Mouse (Mus musculus): Measurements from ENCODE around the gene Zbtb1. TPM values are rescaled to one million over a fixed set of nuclear protein-coding genes. Genes with fewer than 3 reads are reported as not detected.
A peak's percentile ranks its signal among the peaks of the same experiment; 100 is the strongest.

The Zbtb1 gene
- polyA plus RNA-seq, 1 experiment from 2014 or later: 3.1 TPM

GRCm38 (mm10) chr12:76341080-76341479, 29.0 kb upstream of the Zbtb1 start:
- no peak for ATAC-seq
- Histone ChIP-seq H3K27ac (ENCODE audit: low read length) (no peak overlapping the region), H3K4me2 (ENCODE audit: low read length) (no peak overlapping the region), H3K9me3 (replicated peaks; ENCODE audit: control insufficient read depth, low read length, poor library complexity, severe bottlenecking) (no peaks in the 10 kb centered on the region), H3K36me3 (ENCODE audit: control insufficient read depth, insufficient read depth, low read length) (peaks cover 3% of the 10 kb centered on the region; the same call in 1 of the 2 replicates), H3K27me3 (ENCODE audit: control insufficient read depth, insufficient read depth, low read depth, low read length) (no peaks in the 10 kb centered on the region), H3K4me3 (ENCODE audit: low read depth, low read length) (no peak overlapping the region), H3K4me1 (ENCODE audit: control insufficient read depth, insufficient read depth, low read length) (no peaks in the 10 kb centered on the region), H3K9ac (ENCODE audit: low read depth, low read length) (no peak overlapping the region)
- WGBS: 4% methylated on average over 4 of the region's 4 CpGs

GRCm38 (mm10) chr12:76345759-76346455, 24.2 kb upstream of the Zbtb1 start:
- Histone ChIP-seq H3K27ac (ENCODE audit: low read length) (no peak overlapping the region), H3K36me3 (ENCODE audit: control insufficient read depth, insufficient read depth, low read length) (peaks cover 11% of the 10 kb centered on the region), H3K4me1 (ENCODE audit: control insufficient read depth, insufficient read depth, low read length) (no peaks in the 10 kb centered on the region), H3K4me2 (ENCODE audit: low read length) (no peak overlapping the region), H3K27me3 (ENCODE audit: control insufficient read depth, insufficient read depth, low read depth, low read length) (no peaks in the 10 kb centered on the region), H3K9ac (ENCODE audit: low read depth, low read length) (no peak overlapping the region), H3K9me3 (replicated peaks; ENCODE audit: control insufficient read depth, low read length, poor library complexity, severe bottlenecking) (no peaks in the 10 kb centered on the region), H3K4me3 (ENCODE audit: low read depth, low read length) (no peak overlapping the region)
- no peak for ATAC-seq
- WGBS: 87% methylated on average over 5 of the region's 6 CpGs

GRCm38 (mm10) chr12:76349680-76350220, 20.3 kb upstream of the Zbtb1 start:
- H3K4me1 ChIP-seq (ENCODE audit: control insufficient read depth, insufficient read depth, low read length): no peaks in the 10 kb centered on the region
- 77% methylated on average over 8 of the region's 8 CpGs for WGBS
- no peaks in the 10 kb centered on the region for H3K27me3 ChIP-seq (ENCODE audit: control insufficient read depth, insufficient read depth, low read depth, low read length)
- H3K9me3 ChIP-seq (replicated peaks; ENCODE audit: control insufficient read depth, low read length, poor library complexity, severe bottlenecking): no peaks in the 10 kb centered on the region
- no peak for ATAC-seq
- H3K36me3 ChIP-seq (ENCODE audit: control insufficient read depth, insufficient read depth, low read length): peaks cover 11% of the 10 kb centered on the region; the same call in 1 of the 2 replicates
- no peak overlapping the region for H3K27ac ChIP-seq (ENCODE audit: low read length)
- H3K4me2 ChIP-seq (ENCODE audit: low read length): no peak overlapping the region
- H3K4me3 ChIP-seq (ENCODE audit: low read depth, low read length): no peak overlapping the region
- H3K9ac ChIP-seq (ENCODE audit: low read depth, low read length): no peak overlapping the region

GRCm38 (mm10) chr12:76360868-76361267, 9.2 kb upstream of the Zbtb1 start:
- no peak overlapping the region for H3K4me2 ChIP-seq (ENCODE audit: low read length)
- no peak overlapping the region for H3K9ac ChIP-seq (ENCODE audit: low read depth, low read length)
- H3K36me3 ChIP-seq (ENCODE audit: control insufficient read depth, insufficient read depth, low read length): no peaks in the 10 kb centered on the region
- ATAC-seq: no peak
- WGBS: 37% methylated on average over 1 of the region's 1 CpGs
- H3K27me3 ChIP-seq (ENCODE audit: control insufficient read depth, insufficient read depth, low read depth, low read length): no peaks in the 10 kb centered on the region
- peaks cover 2% of the 10 kb centered on the region; the same call in 1 of the 2 replicates for H3K4me1 ChIP-seq (ENCODE audit: control insufficient read depth, insufficient read depth, low read length)
- no peak overlapping the region for H3K4me3 ChIP-seq (ENCODE audit: low read depth, low read length)
- H3K9me3 ChIP-seq (replicated peaks; ENCODE audit: control insufficient read depth, low read length, poor library complexity, severe bottlenecking): no peaks in the 10 kb centered on the region
- no peak overlapping the region for H3K27ac ChIP-seq (ENCODE audit: low read length)

- ATAC-seq: no peak
Observed at GRCm38 (mm10) chr12:76361405-76362302, 8.4 kb upstream of the Zbtb1 start.

GRCm38 (mm10) chr12:76362303-76362676, 7.8 kb upstream of the Zbtb1 start:
- Histone ChIP-seq H3K4me2 (ENCODE audit: low read length) (no peak overlapping the region), H3K4me3 (ENCODE audit: low read depth, low read length) (no peak overlapping the region), H3K9me3 (replicated peaks; ENCODE audit: control insufficient read depth, low read length, poor library complexity, severe bottlenecking) (no peaks in the 10 kb centered on the region), H3K4me1 (ENCODE audit: control insufficient read depth, insufficient read depth, low read length) (peaks cover 7% of the 10 kb centered on the region), H3K27me3 (ENCODE audit: control insufficient read depth, insufficient read depth, low read depth, low read length) (no peaks in the 10 kb centered on the region), H3K27ac (ENCODE audit: low read length) (no peak overlapping the region), H3K36me3 (ENCODE audit: control insufficient read depth, insufficient read depth, low read length) (no peaks in the 10 kb centered on the region), H3K9ac (ENCODE audit: low read depth, low read length) (no peak overlapping the region)
- no peak for ATAC-seq
- 88% methylated on average over 9 of the region's 9 CpGs for WGBS

More at GRCm38 (mm10) chr12:76361405-76362302, 8.4 kb upstream of the Zbtb1 start:
- Histone ChIP-seq H3K9me3 (replicated peaks; ENCODE audit: control insufficient read depth, low read length, poor library complexity, severe bottlenecking) (no peaks in the 10 kb centered on the region), H3K4me3 (ENCODE audit: low read depth, low read length) (no peak overlapping the region), H3K27ac (ENCODE audit: low read length) (no peak overlapping the region), H3K27me3 (ENCODE audit: control insufficient read depth, insufficient read depth, low read depth, low read length) (no peaks in the 10 kb centered on the region), H3K9ac (ENCODE audit: low read depth, low read length) (no peak overlapping the region), H3K4me2 (ENCODE audit: low read length) (no peak overlapping the region), H3K4me1 (ENCODE audit: control insufficient read depth, insufficient read depth, low read length) (peaks cover 2% of the 10 kb centered on the region; the same call in 1 of the 2 replicates), H3K36me3 (ENCODE audit: control insufficient read depth, insufficient read depth, low read length) (no peaks in the 10 kb centered on the region)
- WGBS: 68% methylated on average over 9 of the region's 9 CpGs

GRCm38 (mm10) chr12:76366276-76366675, 3.8 kb upstream of the Zbtb1 start:
- Histone ChIP-seq H3K9me3 (replicated peaks; ENCODE audit: control insufficient read depth, low read length, poor library complexity, severe bottlenecking) (no peaks in the 10 kb centered on the region), H3K4me2 (ENCODE audit: low read length) (no peak overlapping the region), H3K27ac (ENCODE audit: low read length) (no peak overlapping the region), H3K27me3 (ENCODE audit: control insufficient read depth, insufficient read depth, low read depth, low read length) (no peaks in the 10 kb centered on the region), H3K4me1 (ENCODE audit: control insufficient read depth, insufficient read depth, low read length) (peaks cover 19% of the 10 kb centered on the region), H3K9ac (ENCODE audit: low read depth, low read length) (no peak overlapping the region), H3K36me3 (ENCODE audit: control insufficient read depth, insufficient read depth, low read length) (no peaks in the 10 kb centered on the region), H3K4me3 (ENCODE audit: low read depth, low read length) (no peak overlapping the region)
- no peak for ATAC-seq
- 88% methylated on average over 3 of the region's 3 CpGs for WGBS

GRCm38 (mm10) chr12:76367096-76367995, 2.7 kb upstream of the Zbtb1 start:
- no peaks in the 10 kb centered on the region for H3K9me3 ChIP-seq (replicated peaks; ENCODE audit: control insufficient read depth, low read length, poor library complexity, severe bottlenecking)
- H3K36me3 ChIP-seq (ENCODE audit: control insufficient read depth, insufficient read depth, low read length): no peaks in the 10 kb centered on the region
- WGBS: 27% methylated on average over 14 of the region's 14 CpGs
- H3K4me1 ChIP-seq (ENCODE audit: control insufficient read depth, insufficient read depth, low read length): peaks cover 27% of the 10 kb centered on the region
- peak overlapping the region; percentile 72 for H3K4me2 ChIP-seq (ENCODE audit: low read length)
- no peak for ATAC-seq
- 0 out of 2 replicates have a peak overlapping the region, but pooled peaks have one; percentile 88 for H3K4me3 ChIP-seq (ENCODE audit: low read depth, low read length)
- H3K27me3 ChIP-seq (ENCODE audit: control insufficient read depth, insufficient read depth, low read depth, low read length): no peaks in the 10 kb centered on the region
- H3K9ac ChIP-seq (ENCODE audit: low read depth, low read length): peak overlapping the region; percentile 96
- H3K27ac ChIP-seq (ENCODE audit: low read length): peak overlapping the region; percentile 5; the same call in 1 of the 2 replicates
